In genomic region chr11:84957171-84957570, GRCm38 (mm10) we compare ENCODE assay signal across 7 mouse cellular contexts. TPM values are rescaled to one million over a fixed set of nuclear protein-coding genes. Genes with fewer than 3 reads are reported as not detected.
DNase-seq lines count a peak whose midpoint lies in the region; ATAC-seq and TF ChIP-seq lines count a peak whose summit lies in the region.

No protein-coding gene starts in this region.

- DNase-seq in liver, result no peak
- no peak for DNase-seq in forebrain, embryonic 14.5 days (ENCODE audit: low spot score)
- no peak for DNase-seq in gastrocnemius, postnatal 4 days (ENCODE audit: low spot score in 2 of 2)

- TF ChIP-seq POLR2A in small intestine, adult 2 months (IDR thresholded peaks at IDR 0.05; ENCODE audit: low read depth, low read length), result no peak

- no peak overlapping the region for H3K4me3 ChIP-seq in liver, embryonic 12.5 days
- H3K4me3 ChIP-seq in forebrain, embryonic 14.5 days (ENCODE audit: low read depth, low read length), result peak overlapping the region; percentile 16
- H3K4me3 ChIP-seq in intestine, postnatal 0 days (ENCODE audit: low read depth, low read length), result peak overlapping the region; percentile 18
- H3K4me3 ChIP-seq in small intestine, adult 2 months (ENCODE audit: low read depth, low read length), result peak overlapping the region; percentile 64

- no peaks in the 10 kb centered on the region for H3K9me3 ChIP-seq in liver, embryonic 12.5 days (replicated peaks)
- H3K9me3 ChIP-seq in forebrain, embryonic 14.5 days (replicated peaks; ENCODE audit: control insufficient read depth, low read length), result no peaks in the 10 kb centered on the region
- H3K9me3 ChIP-seq in intestine, postnatal 0 days (ENCODE audit: control insufficient read depth), result no peaks in the 10 kb centered on the region

- peaks cover 26% of the 10 kb centered on the region for H3K4me1 ChIP-seq in liver, embryonic 12.5 days
- peaks cover 6% of the 10 kb centered on the region; the same call in 1 of the 2 replicates for H3K4me1 ChIP-seq in forebrain, embryonic 14.5 days (ENCODE audit: control insufficient read depth, insufficient read depth, low read length)
- no peaks in the 10 kb centered on the region for H3K4me1 ChIP-seq in intestine, postnatal 0 days (replicated peaks; ENCODE audit: control insufficient read depth, insufficient read depth, low read length)
- H3K4me1 ChIP-seq in small intestine, adult 2 months (ENCODE audit: control insufficient read depth, insufficient read depth, insufficient read length, low read length), result peaks cover 39% of the 10 kb centered on the region

- WGBS in liver, embryonic 12.5 days (ENCODE audit: insufficient replicate concordance), result 2% methylated on average over 15 of the region's 15 CpGs
- WGBS in forebrain, embryonic 14.5 days, result 8% methylated on average over 15 of the region's 15 CpGs
- 6% methylated on average over 15 of the region's 15 CpGs for WGBS in intestine, postnatal 0 days
- 11% methylated on average over 15 of the region's 15 CpGs for WGBS in small intestine, adult 2 months

- no peak overlapping the region for H3K9ac ChIP-seq in liver, embryonic 12.5 days
- H3K9ac ChIP-seq in forebrain, embryonic 14.5 days (ENCODE audit: low read length), result no peak overlapping the region
- H3K9ac ChIP-seq in intestine, postnatal 0 days (ENCODE audit: low read depth, low read length), result no peak overlapping the region

- H3K27me3 ChIP-seq in liver, embryonic 12.5 days (replicated peaks), result peaks cover 84% of the 10 kb centered on the region
- H3K27me3 ChIP-seq in forebrain, embryonic 14.5 days (replicated peaks; ENCODE audit: control insufficient read depth, insufficient read depth, low read length), result peaks cover 36% of the 10 kb centered on the region
- peaks cover 29% of the 10 kb centered on the region for H3K27me3 ChIP-seq in intestine, postnatal 0 days (replicated peaks; ENCODE audit: control insufficient read depth, insufficient read depth, low read length)
- no peaks in the 10 kb centered on the region for H3K27me3 ChIP-seq in small intestine, adult 2 months (ENCODE audit: control insufficient read depth, insufficient read depth, low read length)

- no peak overlapping the region for H3K27ac ChIP-seq in liver, embryonic 12.5 days
- no peak overlapping the region for H3K27ac ChIP-seq in forebrain, embryonic 14.5 days (ENCODE audit: low read depth, low read length)
- H3K27ac ChIP-seq in intestine, postnatal 0 days (ENCODE audit: low read depth, low read length), result no peak overlapping the region
- H3K27ac ChIP-seq in small intestine, adult 2 months (ENCODE audit: insufficient read depth, low read depth, low read length), result no peak overlapping the region

- ATAC-seq in liver, embryonic 12.5 days, result no peak
- ATAC-seq in forebrain, embryonic 14.5 days, result no peak
- ATAC-seq in intestine, postnatal 0 days, result no peak
- ATAC-seq in megakaryocyte, adult 5-6 weeks (ENCODE audit: poor library complexity, severe bottlenecking), result no peak; the same call in 1 of the 2 replicates

- peak overlapping the region; percentile 53; the same call in 1 of the 2 replicates for H3K4me2 ChIP-seq in liver, embryonic 12.5 days
- H3K4me2 ChIP-seq in forebrain, embryonic 14.5 days (ENCODE audit: low read length), result peak overlapping the region; percentile 57
- H3K4me2 ChIP-seq in intestine, postnatal 0 days (replicated peaks; ENCODE audit: low read depth), result peak overlapping the region; percentile 46

- no peak for TF ChIP-seq CTCF in intestine, postnatal 0 days (IDR thresholded peaks at IDR 0.05; ENCODE audit: low read depth)
- no peak for TF ChIP-seq CTCF in small intestine, adult 2 months (IDR thresholded peaks at IDR 0.05; ENCODE audit: extremely low read depth, insufficient read length, insufficient replicate concordance, low read depth, low read length)

- H3K36me3 ChIP-seq in liver, embryonic 12.5 days, result no peaks in the 10 kb centered on the region
- H3K36me3 ChIP-seq in forebrain, embryonic 14.5 days (ENCODE audit: control insufficient read depth, insufficient read depth, low read length), result no peaks in the 10 kb centered on the region
- H3K36me3 ChIP-seq in intestine, postnatal 0 days (ENCODE audit: control insufficient read depth, insufficient read depth), result no peaks in the 10 kb centered on the region
- H3K36me3 ChIP-seq in small intestine, adult 2 months (ENCODE audit: control insufficient read depth, insufficient read depth, low read length), result no peaks in the 10 kb centered on the region

RNA-seq across cellular contexts. Expression of gene Car4, which starts 0.4 kb away (rescaled TPM):
- 2.7 and 3.1 TPM in 2 replicates for polyA plus RNA-seq in liver, embryonic 12.5 days (2016; fragmentation: Nextera tagmentation; extraction: Ambion mirVana)
- 2.7 and 3.8 TPM in 2 replicates for polyA plus RNA-seq in forebrain, embryonic 14.5 days (2014; fragmentation: Nextera tagmentation; extraction: Ambion mirVana)
- 0.33 and 0.64 TPM in 2 replicates for polyA plus RNA-seq in intestine, postnatal 0 days (2015; fragmentation: Nextera tagmentation; extraction: Ambion mirVana)
- polyA plus RNA-seq in small intestine, adult 2 months (2012; rRNA removed), result 13.9 and 46.7 TPM in 2 replicates
- total RNA-seq in megakaryocyte, adult 5-6 weeks (2015), result not detected in 2 replicates
- total RNA-seq in megakaryocyte, adult 5-6 weeks (2017), result not detected in 2 replicates
- total RNA-seq in gastrocnemius, postnatal 4 days (2021), result 1 to 10 TPM; 6.7 to 8.7 TPM

RNA-seq across cellular contexts. Expression of gene Znhit3, which starts 41.0 kb away (rescaled TPM):
- 60.0 and 62.4 TPM in 2 replicates for polyA plus RNA-seq in liver, embryonic 12.5 days (2016; fragmentation: Nextera tagmentation; extraction: Ambion mirVana)
- 70.7 and 78.3 TPM in 2 replicates for polyA plus RNA-seq in forebrain, embryonic 14.5 days (2014; fragmentation: Nextera tagmentation; extraction: Ambion mirVana)
- polyA plus RNA-seq in intestine, postnatal 0 days (2015; fragmentation: Nextera tagmentation; extraction: Ambion mirVana), result 22.6 and 23.5 TPM in 2 replicates
- 3.3 and 4.3 TPM in 2 replicates for polyA plus RNA-seq in small intestine, adult 2 months (2012; rRNA removed)
- 20.8 and 21.8 TPM in 2 replicates for total RNA-seq in megakaryocyte, adult 5-6 weeks (2015)
- 14.6 and 14.9 TPM in 2 replicates for total RNA-seq in megakaryocyte, adult 5-6 weeks (2017)
- 10 to 100 TPM; 12.2 to 14.7 TPM for total RNA-seq in gastrocnemius, postnatal 4 days (2021)
